Mouse (Mus musculus) megakaryocyte progenitor cell, adult 5-6 weeks (primary cell): Measurements from ENCODE around the gene Mybpc3. TPM values are rescaled to one million over a fixed set of nuclear protein-coding genes. Genes with fewer than 3 reads are reported as not detected.

Experiments used
- ATAC-seq: replicated peaks from 2 replicates; pipeline ENCODE4 v1.8.0; 2016; ENCODE audit warnings: mild to moderate bottlenecking, moderate TSS enrichment, inconsistent platforms; ENCODE audit not compliant: poor library complexity
- total RNA-seq, 2 experiments: library from RNA; stranded (forward) in 1 of 2; stranded (reverse) in 1 of 2; fragments of 157-497, 149-512 nt in 1 of 2; fragments of 200-1000 nt in 1 of 2; gene quantifications; 2 replicates each; pipeline versions ENCODE4 v1.2.3 to v1.2.4; 2015 to 2017

Gene Mybpc3
- total RNA-seq, 2 experiments from 2014 or later = not detected

DNA sequence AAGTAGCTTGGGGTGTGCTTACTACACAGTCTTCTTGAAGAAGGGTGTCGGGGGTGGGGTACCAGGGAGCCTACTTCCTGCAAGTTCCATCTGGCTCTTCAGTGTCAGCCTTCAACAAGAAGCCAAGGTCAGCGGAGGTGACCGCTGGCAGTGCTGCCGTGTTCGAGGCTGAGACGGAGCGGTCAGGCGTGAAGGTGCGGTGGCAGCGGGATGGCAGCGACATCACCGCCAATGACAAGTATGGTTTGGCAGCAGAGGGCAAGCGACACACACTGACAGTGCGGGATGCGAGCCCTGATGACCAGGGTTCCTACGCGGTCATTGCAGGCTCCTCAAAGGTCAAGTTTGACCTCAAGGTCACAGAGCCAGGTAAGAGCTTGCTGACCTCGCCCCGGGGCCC lies 1.1 kb downstream of the Mybpc3 start:
- no peak for ATAC-seq

DNA sequence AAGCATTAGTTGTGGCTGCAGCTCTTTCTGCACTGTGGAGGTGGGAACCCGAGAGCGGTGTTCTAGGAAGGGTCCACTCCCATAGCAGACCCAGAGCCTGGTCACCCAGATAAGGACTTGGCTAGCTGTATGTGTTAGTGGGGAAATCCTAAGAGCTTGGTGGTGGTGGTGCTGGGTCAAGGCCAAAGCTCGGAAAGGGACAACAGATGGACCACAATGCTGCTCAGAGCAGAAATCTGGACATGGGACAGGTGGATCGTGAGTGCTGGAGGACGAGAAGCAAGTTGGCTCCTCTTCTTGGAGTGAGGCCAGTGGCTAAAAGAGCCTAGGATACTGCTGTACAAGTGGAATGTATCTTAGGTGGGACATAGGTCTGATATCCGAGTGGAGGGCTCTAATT lies 1.6 kb downstream of the Mybpc3 start:
- ATAC-seq = no peak

DNA sequence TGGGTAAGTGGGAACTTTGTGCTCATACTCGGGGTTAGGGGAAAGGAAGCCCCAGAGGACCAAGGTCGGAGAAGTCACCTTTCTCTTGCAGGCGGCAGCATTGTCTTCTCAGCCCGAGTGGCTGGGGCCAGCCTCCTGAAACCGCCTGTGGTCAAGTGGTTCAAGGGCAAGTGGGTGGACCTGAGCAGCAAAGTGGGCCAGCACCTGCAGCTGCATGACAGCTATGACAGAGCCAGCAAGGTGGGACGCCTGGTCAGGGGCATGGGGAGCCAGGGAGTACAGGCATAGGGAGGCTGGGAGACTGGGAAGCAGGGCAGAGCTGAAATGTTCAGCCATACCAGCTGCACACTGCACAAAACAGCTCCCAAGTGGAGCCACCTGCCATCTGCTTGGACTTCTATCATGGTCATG lies 2.3 kb downstream of the Mybpc3 start:
- no peak for ATAC-seq

DNA sequence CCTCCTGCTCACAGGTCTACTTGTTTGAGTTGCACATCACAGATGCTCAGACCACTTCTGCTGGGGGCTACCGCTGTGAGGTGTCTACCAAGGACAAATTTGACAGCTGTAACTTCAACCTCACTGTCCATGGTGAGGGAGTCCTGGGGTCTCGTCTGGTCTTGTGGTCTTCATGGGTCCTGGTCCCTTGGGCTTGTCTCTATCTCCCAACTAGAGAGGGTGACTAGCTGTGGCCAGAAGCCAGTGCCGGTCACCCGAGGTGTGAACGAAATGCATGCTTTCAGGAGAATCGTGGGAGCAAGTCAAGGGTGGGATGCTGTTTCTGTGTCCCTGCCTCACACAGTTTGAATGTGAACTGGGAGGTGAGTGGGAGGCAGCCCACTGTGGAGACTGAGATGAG lies 3.1 kb downstream of the Mybpc3 start:
- no peak for ATAC-seq

DNA sequence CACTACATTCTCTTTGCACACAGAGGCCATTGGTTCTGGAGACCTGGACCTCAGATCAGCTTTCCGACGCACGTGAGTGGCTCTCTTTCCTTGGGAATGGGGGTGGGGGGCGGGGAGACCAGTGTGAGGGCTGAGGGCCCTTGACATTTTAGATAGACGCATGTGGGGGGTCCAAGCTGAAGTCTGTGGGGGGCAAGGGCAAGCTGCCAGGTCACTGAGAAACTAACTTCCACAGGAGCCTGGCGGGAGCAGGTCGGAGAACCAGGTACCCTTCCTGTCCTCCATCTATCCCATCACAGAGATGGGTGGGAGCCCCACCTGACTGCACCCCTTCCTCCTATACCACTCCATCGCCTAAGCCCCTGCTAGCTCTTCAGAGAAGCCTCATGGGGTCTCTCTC lies 3.6 kb downstream of the Mybpc3 start:
- no peak for ATAC-seq

DNA sequence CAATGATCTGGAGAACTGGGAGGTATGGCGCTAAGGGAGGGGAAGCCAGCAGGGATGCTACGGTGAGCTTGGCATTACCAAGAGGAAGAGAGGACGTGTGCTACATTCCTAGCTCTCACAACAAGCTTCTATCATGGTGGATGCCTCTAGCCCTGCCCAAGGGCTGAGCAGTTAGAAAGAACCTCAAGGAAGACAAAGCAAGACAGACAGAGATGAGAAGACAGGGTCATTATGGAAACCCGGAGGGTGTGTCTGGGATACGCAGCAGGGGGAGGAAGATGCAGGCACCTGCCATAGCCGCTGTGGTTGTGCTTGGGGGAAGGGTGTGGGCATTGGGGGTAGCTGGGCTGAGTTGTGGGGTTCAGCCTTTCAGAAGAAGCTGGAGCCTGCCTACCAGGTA lies 5.6 kb downstream of the Mybpc3 start:
- ATAC-seq = no peak

DNA sequence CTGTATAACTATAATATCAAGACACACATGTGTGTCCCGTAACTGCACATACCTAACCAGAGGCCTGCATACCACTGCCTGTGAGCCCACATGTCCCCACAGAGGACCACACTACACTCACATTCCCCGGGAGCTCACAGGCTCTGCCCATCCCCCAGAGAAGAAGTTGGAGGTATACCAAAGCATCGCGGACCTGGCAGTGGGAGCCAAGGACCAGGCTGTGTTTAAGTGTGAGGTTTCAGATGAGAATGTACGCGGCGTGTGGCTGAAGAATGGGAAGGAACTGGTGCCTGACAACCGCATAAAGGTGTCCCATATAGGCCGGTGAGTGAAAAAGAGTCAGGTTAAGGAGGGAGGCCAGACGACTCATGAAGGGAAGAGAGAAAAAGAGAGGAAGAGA lies 7.2 kb downstream of the Mybpc3 start:
- no peak for ATAC-seq

DNA sequence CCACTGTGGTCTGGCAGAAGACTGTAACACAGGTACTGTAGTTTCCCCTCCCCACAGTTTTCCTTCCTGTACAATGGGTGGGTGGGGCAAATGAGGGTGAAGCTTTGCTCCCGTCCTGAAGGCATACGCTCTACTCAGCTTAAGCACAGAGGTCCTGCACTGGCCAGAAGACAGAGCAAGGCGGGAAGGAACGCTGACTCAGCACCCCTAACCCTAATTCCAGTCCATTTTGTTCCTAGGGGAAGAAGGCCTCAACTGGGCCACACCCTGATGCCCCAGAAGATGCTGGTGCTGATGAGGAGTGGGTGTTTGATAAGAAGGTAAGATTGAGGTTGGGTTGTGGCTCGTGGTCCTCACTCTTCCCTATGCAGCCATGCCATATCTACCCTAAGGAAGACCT lies 10.8 kb downstream of the Mybpc3 start:
- ATAC-seq = no peak

DNA sequence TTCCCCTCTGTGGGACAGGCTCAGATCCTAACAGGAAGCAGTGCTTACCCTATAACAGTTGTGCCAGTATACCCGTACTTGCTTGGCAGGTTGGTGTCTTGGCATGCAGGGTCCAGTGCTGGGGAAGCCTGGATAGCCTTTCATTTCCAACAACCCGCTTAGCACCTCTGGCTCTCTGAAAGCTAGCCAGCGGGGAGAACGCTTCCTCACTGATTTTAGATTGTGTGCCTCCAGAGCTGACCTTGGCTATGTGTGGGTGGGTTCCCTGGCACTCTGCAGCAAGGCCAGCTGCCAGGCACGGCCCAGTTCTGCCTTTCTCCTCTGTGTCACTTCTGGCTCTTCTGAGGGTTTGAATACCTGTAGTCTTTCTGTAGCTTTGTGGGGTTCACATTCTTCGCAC lies 12.2 kb downstream of the Mybpc3 start:
- no peak for ATAC-seq

DNA sequence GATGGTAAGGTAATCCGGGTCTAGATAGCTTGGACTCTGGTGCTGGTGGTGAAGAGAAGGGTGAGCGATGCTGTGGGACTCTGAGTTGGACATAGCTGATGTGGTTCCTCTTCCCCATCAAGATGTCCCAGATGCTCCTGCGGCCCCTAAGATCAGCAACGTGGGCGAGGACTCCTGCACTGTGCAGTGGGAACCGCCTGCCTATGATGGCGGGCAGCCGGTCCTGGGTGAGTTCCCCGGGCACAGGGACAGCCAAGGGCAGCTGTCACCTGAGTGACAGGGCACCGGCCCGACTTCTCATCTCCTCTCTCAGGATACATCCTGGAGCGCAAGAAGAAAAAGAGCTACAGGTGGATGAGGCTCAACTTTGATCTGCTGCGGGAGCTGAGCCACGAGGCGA lies 13.3 kb downstream of the Mybpc3 start:
- no peak for ATAC-seq

DNA sequence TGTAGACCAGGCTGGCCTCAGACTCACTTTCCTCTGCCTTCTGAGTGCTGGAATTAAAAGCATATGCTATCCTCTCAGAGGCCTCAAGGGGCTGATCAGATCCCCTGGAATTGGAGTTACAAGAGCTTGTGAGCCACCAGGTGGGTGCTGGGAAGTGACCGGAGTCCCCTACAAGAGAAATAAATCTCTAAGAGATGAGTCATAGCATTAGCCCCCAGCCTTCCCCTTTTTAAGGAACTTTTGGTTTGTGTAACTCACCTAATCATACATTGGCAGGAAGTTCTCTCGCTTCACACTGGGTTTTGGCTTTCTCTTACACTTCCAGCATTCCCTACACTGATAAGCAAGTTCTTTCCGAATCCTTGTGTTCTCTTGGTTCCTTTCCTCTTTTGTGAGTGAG lies 14.1 kb downstream of the Mybpc3 start:
- ATAC-seq = peak; percentile 55

DNA sequence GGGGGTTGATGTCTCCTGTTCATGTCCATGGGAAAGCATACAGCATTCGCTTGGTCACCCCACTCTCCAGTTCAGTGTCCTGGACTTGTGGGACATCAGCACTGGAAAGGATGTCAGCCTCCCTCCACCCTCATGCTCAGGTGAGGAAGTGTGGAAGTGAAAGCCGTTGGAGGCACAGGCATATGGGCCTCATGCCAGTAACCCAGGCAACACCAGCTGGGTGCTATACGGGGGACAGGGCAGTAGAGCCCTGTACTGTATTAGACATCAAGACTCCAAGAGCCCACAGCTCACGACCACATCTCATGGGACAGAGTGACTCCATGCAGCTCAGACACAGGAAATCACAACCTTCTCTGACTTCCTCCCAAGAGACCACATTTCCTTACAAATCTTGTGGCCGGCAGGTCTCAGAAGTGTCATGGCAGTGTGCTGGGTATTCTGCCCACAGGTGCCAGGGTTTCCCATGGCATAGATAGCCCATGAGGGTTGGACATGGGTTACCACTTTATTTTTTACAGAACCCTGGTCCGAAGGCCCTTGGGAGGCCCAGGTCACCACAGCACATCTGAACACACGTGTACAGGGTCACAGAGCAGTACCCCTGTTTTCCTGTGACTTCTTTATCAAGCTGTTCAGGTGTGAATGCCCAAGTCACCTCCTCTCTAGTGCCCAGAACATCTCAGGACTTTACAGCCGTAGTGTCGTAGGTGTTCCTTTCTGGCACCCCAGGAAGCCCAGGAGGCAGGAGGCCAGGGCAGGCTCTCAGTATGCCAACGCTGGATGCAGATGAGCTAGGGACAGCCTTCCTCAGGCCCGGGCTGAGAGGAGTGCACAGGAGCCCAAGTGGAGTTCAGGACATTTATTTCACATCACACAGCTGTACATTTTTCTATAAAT lies 18.8 kb downstream of the Mybpc3 start:
- peak; percentile 30 for ATAC-seq

DNA sequence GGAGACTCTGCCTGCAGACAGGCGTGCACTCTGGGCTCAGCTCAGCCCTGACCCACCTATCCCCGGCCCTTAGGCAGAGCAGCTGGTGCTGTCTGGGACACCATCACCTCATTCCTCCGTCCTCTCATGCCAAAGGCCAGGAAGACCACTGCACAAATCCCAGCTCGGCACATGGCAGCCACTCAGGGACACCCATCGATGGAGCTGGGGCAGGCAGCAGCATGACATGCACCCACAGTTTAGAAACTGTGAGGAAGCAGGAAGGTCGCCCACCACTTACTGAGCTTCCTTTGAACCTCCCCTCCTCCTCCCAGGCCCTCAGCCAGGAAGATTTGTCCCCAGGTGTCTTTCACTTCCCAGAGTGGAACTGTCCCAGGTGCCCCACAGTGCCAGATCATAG lies 19.5 kb downstream of the Mybpc3 start:
- ATAC-seq = no peak

DNA sequence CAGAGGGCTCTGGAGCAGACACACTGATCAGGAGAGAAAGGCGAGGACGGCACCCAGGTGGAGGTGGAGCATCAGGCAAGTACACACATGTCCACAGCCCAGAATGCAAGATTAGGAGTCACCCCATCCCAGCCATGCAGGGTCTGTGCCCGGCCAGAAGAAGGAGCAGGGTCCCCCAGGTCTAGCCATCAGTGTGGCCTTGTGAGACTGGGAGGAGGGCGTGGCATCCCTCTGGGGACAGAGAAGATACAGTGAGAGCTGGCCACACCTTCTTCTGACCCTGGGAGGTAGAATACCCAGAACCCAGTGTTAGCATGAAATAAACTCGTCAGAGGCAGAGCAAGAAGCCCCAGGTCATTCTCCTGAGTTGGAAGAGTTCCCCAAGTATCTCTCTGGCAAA lies 21.4 kb downstream of the Mybpc3 start:
- ATAC-seq = no peak

DNA sequence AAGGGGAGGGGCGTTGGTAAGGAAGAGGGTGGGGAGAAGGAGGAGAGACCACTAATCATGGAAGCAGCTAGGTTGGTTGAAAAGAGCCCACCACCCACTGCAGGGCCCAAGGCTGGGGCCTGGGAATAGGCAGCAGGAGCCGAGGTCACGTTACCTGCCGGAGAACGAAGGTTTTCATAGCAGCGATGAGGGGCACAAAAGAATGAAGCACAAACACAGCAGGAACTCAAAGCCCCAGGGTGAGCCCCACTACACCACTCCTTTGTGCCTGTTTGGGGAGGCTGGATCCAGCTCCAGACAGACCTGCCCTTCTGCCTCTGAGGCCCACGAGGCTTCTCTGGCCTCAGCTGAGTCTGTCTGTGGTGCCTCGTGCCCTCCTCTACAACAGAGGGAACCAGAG lies 21.8 kb downstream of the Mybpc3 start:
- ATAC-seq = no peak

DNA sequence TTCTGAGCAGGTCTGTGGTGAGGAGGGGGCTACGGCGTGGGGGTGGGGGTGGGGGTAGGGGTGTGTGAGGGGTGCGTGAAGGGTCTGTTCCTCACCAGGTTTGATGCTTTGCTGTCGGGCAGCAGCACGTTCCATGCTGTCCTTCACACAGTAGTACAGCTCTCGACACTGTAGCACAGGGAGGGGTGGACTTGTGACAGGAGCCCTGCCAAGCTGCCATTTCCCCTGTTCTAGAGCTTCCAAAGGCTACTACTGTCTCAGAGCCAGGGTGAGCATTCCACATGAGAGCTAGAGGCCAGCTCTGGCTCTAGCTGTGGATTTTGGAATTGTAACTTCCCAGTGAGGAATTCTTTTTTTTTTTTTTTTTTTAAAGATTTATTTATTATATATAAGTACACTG lies 25.0 kb downstream of the Mybpc3 start:
- no peak for ATAC-seq

DNA sequence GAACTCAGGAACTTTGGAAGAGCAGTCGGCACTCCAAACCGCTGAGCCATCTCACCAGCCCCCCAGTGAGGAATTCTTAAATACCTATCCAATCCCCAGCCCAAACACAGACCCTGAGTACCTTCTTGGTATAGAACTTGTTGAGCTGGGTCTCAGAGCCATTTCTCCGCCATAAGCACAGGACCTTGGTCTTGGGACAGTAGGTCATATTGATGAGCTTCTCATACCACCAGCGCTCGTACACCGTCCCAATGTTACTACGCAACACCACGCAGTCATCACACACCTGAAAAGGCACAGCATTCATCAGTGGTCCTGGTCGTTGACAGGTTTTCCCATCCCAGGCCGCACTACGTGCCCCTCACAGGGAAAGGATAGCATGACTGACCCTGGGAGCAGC lies 25.5 kb downstream of the Mybpc3 start:
- ATAC-seq = no peak

DNA sequence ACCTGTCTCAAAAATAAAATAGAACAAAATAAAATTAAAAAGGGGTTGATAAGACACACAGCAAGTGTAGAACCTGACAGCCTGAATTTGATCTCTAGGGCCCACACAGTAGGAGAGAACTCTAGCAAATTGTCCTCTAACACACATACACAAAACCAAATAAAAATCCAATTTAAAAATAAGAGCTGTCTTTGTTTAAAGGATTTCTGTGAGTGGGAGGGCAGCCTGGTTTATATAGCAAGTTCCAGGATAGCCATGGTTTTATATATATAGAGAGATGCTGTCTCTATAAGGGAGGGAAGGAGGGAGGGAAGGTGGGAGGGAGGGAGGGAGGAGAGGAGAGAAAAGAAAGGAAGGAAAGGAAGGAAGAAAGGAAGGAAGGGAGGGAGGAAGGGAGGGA lies 30.2 kb downstream of the Mybpc3 start:
- ATAC-seq = no peak

DNA sequence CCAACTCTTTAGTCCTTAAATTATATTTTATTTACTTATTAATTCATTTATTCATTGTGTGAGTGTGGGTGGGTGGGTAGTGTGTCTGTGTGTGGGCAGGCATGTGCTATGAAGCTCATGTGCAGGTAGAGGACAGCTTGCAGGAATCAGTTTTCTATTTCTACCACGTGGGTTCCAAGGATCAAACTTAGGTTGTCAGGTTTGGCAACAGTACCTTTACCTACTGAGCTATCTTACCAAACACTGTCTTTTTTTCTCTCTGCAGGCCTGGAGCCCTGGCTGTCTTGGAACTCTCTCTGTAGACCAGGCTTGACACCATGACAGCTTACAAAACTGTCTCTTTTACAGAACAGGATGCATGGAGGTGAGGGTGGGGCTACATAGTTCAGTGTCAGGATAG lies 33.4 kb downstream of the Mybpc3 start:
- ATAC-seq = no peak

DNA sequence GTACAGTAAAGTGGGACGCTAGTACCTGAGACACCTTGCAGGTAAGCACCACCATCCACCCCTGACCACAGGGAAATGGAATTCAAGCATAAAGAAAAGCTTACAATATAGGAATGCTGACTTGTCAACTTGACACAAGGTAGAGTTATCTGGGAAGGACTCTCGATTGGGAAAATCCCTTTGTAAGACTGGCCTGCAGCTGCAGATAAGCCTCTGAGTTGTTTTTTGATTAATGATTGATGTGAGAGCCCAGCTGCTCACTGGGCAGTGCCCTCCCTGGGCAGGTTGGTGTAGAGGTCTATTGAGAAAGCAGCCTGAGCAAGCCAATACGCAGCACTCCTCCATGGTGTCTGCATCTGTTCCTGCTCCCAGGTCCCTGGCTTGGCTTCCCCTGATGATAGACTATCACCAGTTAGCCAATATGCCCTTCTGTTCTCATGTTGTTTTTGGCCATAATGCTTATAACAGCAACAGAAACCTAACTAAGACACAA lies 35.0 kb downstream of the Mybpc3 start:
- no peak for ATAC-seq

DNA sequence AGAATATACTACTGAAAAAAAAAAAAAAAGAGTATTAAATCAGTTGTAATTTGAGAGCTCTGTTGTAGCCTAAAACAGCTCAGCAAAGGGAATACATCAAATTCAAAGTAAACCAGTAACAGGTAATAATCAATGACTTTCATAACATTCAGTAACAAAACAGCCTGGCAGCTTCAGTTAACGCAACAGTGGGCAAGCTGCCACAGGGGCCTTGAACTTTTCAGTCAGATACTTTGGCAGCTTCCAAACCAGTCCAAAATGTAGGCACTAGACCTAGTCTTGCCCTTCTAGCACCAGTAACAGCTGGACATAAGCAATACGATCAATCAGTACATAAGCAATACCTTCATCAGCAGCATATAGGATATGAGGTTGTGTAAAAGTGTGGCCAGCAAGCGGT lies 36.1 kb downstream of the Mybpc3 start:
- no peak for ATAC-seq

DNA sequence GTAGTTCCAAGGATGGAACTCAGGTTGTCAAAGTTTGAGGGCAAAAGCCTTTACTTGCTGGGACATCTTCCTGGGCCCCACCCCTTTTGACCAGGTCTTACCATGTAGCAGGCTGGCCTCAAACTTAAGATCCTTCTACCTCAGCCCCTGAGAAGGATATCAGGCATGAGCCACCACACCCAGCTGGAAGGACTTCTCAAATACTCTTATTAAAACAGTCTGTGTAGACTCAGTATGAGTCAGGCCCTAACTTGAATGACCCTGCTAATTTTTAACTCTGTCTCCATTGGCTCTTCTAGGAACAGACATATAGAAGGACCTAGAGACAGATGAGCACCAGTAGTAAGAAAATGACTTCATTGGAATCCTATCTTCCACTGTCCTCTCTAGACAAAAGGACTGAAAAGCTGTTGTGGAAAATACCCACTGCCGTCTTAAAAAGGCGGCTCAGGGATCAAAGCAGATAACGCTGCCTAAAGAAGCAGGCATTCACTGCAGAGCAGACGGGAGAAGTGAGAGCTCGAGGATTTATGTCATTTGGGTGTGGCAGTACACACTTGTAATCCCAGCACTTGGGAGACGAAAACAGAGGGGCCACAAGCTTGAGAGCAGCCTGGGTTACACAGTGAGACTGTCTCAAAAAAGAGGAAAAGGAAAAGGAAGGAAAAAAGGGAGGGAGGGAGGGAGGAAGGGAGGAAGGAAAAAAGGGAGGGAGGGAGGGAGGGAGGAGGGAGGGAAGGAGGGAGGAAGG lies 39.2 kb downstream of the Mybpc3 start:
- no peak for ATAC-seq
